Mouse (Mus musculus): Measurements from ENCODE around the gene 6820408C15Rik. TPM values are rescaled to one million over a fixed set of nuclear protein-coding genes. Genes with fewer than 3 reads are reported as not detected.

The 6820408C15Rik gene
- polyA plus RNA-seq, 1 experiment from 2014 or later: 0.53 TPM

GRCm38 (mm10) chr2:152443281-152443680 is 27.9 kb downstream of the 6820408C15Rik start:
- H3K9me3 ChIP-seq (ENCODE audit: low read depth, low read length): no peaks in the 10 kb centered on the region
- H3K4me1 ChIP-seq (ENCODE audit: insufficient read depth): no peaks in the 10 kb centered on the region
- H3K4me3 ChIP-seq (ENCODE audit: low read depth, low read length): no peak overlapping the region
- WGBS: 71% methylated on average over 8 of the region's 8 CpGs
- H3K27me3 ChIP-seq (ENCODE audit: insufficient read depth, low read length): no peaks in the 10 kb centered on the region
- no peak for ATAC-seq (ENCODE audit: insufficient read depth)
- no peaks in the 10 kb centered on the region for H3K36me3 ChIP-seq (ENCODE audit: insufficient read depth)
- no peak overlapping the region for H3K27ac ChIP-seq (ENCODE audit: low read depth)
- H3K9ac ChIP-seq: no peak overlapping the region
- no peak for TF ChIP-seq CTCF (IDR thresholded peaks at IDR 0.05; ENCODE audit: low read depth)
- DNase-seq: no peak
- H3K4me2 ChIP-seq: no peak overlapping the region

DNA sequence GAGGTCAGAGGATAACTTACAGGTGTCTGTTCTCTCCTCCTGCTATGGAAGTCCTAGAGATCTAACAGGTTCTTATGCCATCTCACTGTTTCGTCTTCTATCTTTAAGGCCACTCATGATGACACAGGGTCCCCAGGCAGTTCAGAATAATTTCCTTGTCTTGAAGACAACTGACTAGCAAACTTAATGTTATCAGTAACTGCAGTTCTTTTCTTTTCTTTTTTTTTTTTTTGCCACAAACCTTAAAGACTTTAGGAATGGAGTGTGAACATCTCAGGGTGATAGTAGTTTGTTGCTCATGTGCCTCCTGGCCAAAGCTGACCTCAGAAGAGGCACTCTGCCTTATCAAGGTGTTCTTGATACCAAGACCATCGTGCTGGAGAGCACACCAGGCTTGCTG is 31.3 kb downstream of the 6820408C15Rik start:
- DNase-seq (no peak), ATAC-seq (ENCODE audit: insufficient read depth) (no peak)
- Histone ChIP-seq H3K9ac (no peak overlapping the region), H3K9me3 (ENCODE audit: low read depth, low read length) (no peaks in the 10 kb centered on the region), H3K4me3 (ENCODE audit: low read depth, low read length) (no peak overlapping the region), H3K27me3 (ENCODE audit: insufficient read depth, low read length) (no peaks in the 10 kb centered on the region), H3K4me2 (no peak overlapping the region), H3K4me1 (ENCODE audit: insufficient read depth) (no peaks in the 10 kb centered on the region), H3K27ac (ENCODE audit: low read depth) (no peak overlapping the region), H3K36me3 (ENCODE audit: insufficient read depth) (no peaks in the 10 kb centered on the region)
- WGBS: 42% methylated on average over 2 of the region's 2 CpGs
- no peak for TF ChIP-seq CTCF (IDR thresholded peaks at IDR 0.05; ENCODE audit: low read depth)

DNA sequence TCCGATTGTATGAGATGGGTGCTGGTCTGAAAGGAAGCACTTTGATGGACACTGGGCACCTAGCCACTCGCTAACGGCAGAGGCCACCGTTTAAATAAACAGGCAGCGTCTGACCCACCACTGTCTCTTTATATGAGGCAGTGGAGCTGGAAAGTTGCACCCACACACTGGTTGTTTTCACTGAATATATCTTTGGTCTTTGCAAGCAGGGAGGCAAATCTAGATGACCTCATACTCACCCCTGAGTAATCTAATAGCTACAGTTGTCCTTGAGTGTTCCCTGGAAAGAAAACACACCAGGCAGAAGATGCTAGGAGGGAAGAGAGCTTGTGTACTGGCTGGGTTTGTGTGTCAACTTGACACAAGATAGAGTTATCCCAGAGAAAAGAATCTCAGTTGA is 32.1 kb downstream of the 6820408C15Rik start:
- no peak overlapping the region for H3K27ac ChIP-seq (ENCODE audit: low read depth)
- 25% methylated on average over 5 of the region's 5 CpGs for WGBS
- no peak for TF ChIP-seq CTCF (IDR thresholded peaks at IDR 0.05; ENCODE audit: low read depth)
- no peak overlapping the region for H3K4me3 ChIP-seq (ENCODE audit: low read depth, low read length)
- no peak for ATAC-seq (ENCODE audit: insufficient read depth)
- no peak overlapping the region for H3K9ac ChIP-seq
- no peak overlapping the region for H3K4me2 ChIP-seq
- no peaks in the 10 kb centered on the region for H3K9me3 ChIP-seq (ENCODE audit: low read depth, low read length)
- H3K36me3 ChIP-seq (ENCODE audit: insufficient read depth): no peaks in the 10 kb centered on the region
- no peaks in the 10 kb centered on the region for H3K4me1 ChIP-seq (ENCODE audit: insufficient read depth)
- no peak for DNase-seq
- H3K27me3 ChIP-seq (ENCODE audit: insufficient read depth, low read length): no peaks in the 10 kb centered on the region

GRCm38 (mm10) chr2:152450241-152450640 is 34.9 kb downstream of the 6820408C15Rik start:
- no peak overlapping the region for H3K4me2 ChIP-seq
- ATAC-seq (ENCODE audit: insufficient read depth) (no peak), DNase-seq (peak; percentile 78)
- 6% methylated on average over 5 of the region's 5 CpGs for WGBS
- H3K9ac ChIP-seq: no peak overlapping the region
- no peaks in the 10 kb centered on the region for H3K36me3 ChIP-seq (ENCODE audit: insufficient read depth)
- no peaks in the 10 kb centered on the region for H3K4me1 ChIP-seq (ENCODE audit: insufficient read depth)
- peak; percentile 72 for TF ChIP-seq CTCF (IDR thresholded peaks at IDR 0.05; ENCODE audit: low read depth)
- no peak overlapping the region for H3K4me3 ChIP-seq (ENCODE audit: low read depth, low read length)
- H3K9me3 ChIP-seq (ENCODE audit: low read depth, low read length): no peaks in the 10 kb centered on the region
- no peaks in the 10 kb centered on the region for H3K27me3 ChIP-seq (ENCODE audit: insufficient read depth, low read length)
- no peak overlapping the region for H3K27ac ChIP-seq (ENCODE audit: low read depth)

DNA sequence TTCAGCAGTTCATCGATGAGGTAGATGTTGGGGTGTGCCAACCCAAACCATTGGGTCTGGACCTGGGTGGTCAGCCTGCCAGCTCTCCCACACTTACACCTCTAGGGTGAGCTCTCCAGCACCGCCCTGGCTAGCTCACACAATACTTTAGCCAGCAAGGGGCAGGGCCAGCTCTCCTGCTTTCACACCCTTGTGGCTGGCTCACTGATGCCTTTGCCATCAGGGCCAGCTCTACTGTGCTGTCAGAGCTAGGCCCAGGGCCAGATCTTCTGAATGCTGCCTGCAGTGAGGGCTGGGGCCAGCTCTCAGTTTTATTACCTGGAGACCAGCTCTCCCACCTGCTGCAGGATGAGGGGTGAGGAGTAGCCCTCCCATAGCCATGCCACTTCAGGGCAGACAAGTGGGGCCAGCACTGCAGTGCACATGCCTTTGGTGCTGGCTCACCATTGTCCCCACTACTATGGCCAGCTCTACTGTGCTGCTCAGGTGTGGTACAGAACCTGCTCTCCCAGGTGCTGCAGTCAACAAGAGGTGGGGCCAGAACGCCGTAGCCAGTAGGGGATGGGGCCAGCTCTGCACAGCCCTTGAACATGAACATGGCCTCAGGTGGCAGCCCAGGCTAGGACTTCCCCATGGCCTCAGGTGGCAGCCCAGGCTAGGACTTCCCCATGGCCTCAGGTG is 36.9 kb downstream of the 6820408C15Rik start:
- ATAC-seq (ENCODE audit: insufficient read depth): peak; percentile 49
- no peak overlapping the region for H3K9ac ChIP-seq
- H3K4me1 ChIP-seq (ENCODE audit: insufficient read depth): no peaks in the 10 kb centered on the region
- WGBS: 64% methylated on average over 4 of the region's 4 CpGs
- TF ChIP-seq CTCF (IDR thresholded peaks at IDR 0.05; ENCODE audit: low read depth): no peak
- H3K36me3 ChIP-seq (ENCODE audit: insufficient read depth): no peaks in the 10 kb centered on the region
- H3K9me3 ChIP-seq (ENCODE audit: low read depth, low read length): no peaks in the 10 kb centered on the region
- no peaks in the 10 kb centered on the region for H3K27me3 ChIP-seq (ENCODE audit: insufficient read depth, low read length)
- DNase-seq: no peak
- H3K4me3 ChIP-seq (ENCODE audit: low read depth, low read length): no peak overlapping the region
- no peak overlapping the region for H3K27ac ChIP-seq (ENCODE audit: low read depth)
- H3K4me2 ChIP-seq: no peak overlapping the region

GRCm38 (mm10) chr2:152459241-152459640 is 43.9 kb downstream of the 6820408C15Rik start:
- DNase-seq: no peak
- Histone ChIP-seq H3K36me3 (ENCODE audit: insufficient read depth) (no peaks in the 10 kb centered on the region), H3K4me3 (ENCODE audit: low read depth, low read length) (no peak overlapping the region), H3K4me2 (no peak overlapping the region), H3K9me3 (ENCODE audit: low read depth, low read length) (no peaks in the 10 kb centered on the region), H3K27me3 (ENCODE audit: insufficient read depth, low read length) (no peaks in the 10 kb centered on the region), H3K9ac (no peak overlapping the region), H3K27ac (ENCODE audit: low read depth) (no peak overlapping the region), H3K4me1 (ENCODE audit: insufficient read depth) (no peaks in the 10 kb centered on the region)
- no peak for ATAC-seq (ENCODE audit: insufficient read depth)
- WGBS: 47% methylated on average over 13 of the region's 13 CpGs
- no peak for TF ChIP-seq CTCF (IDR thresholded peaks at IDR 0.05; ENCODE audit: low read depth)

DNA sequence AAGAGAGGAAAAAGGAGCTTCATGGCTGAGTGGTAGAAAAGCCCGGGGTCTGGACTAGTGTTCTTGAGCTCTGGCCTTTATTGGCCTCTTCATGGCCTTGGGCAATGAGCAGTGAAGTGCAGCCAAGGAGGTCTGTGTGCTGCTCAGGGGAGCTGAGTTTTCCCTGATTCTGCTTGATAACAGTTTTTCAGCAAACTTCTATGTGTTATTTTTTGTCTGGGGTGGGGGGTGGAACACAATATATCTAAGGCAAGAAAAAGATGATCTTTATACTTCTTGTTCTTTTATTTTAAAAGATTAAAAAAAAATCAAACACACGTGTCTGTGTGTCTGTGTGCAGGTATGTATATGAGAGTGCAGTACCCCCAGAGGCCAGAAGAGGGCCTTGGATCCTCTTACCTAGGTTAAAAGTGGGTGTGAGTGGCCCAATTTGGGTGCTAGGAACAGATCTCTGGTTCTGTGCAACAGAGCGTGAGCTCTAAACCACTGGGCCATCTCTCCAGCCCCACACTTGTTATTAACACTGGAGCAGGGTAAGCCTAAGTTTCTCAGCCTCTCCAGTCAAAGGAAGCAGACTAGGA is 49.3 kb downstream of the 6820408C15Rik start, which contains the start of gene Defb23:
Gene Defb23 (minus strand): TSS at position 51 of the 581 bp plus-strand sequence.
- ATAC-seq (ENCODE audit: insufficient read depth): no peak
- Histone ChIP-seq H3K4me2 (no peak within 1 kb of the TSS), H3K27ac (ENCODE audit: low read depth) (no peak within 1 kb of the TSS), H3K9ac (no peak within 1 kb of the TSS), H3K36me3 (ENCODE audit: insufficient read depth) (no peaks in the 10 kb centered on the region), H3K4me3 (ENCODE audit: low read depth, low read length) (no peak within 1 kb of the TSS), H3K9me3 (ENCODE audit: low read depth, low read length) (no peaks in the 10 kb centered on the region), H3K4me1 (ENCODE audit: insufficient read depth) (no peaks in the 10 kb centered on the region), H3K27me3 (ENCODE audit: insufficient read depth, low read length) (no peaks in the 10 kb centered on the region)
- WGBS: 85% methylated on average over 3 of the region's 3 CpGs
- DNase-seq: no peak
- TF ChIP-seq CTCF (IDR thresholded peaks at IDR 0.05; ENCODE audit: low read depth): peak; percentile 26

All from lung, embryonic 14.5 days (tissue).